Mouse (Mus musculus): Measurements from ENCODE around the gene Sdhd. TPM values are rescaled to one million over a fixed set of nuclear protein-coding genes. Genes with fewer than 3 reads are reported as not detected.
"Not testable (repeated sequence)": the region's sequence is repeated elsewhere in the genome, so short reads cannot be mapped to it uniquely, and the experiment has no call there.

Sdhd gene
- 89.9 to 129 TPM (median 106 TPM) in 3 replicates for total RNA-seq (2017)

GRCm38 (mm10) chr9:50603189-50603997 is at the start of gene Sdhd, which contains the start of gene Timm8b:
Sdhd (minus strand) TSS chr9:50603812.
Timm8b (plus strand) TSS chr9:50603910.
- ATAC-seq (replicated peaks; ENCODE audit: insufficient number of reproducible peaks, low FRiP score, low TSS enrichment, poor library complexity, severe bottlenecking) = peak; percentile 95

- no peak for ATAC-seq (replicated peaks; ENCODE audit: insufficient number of reproducible peaks, low FRiP score, low TSS enrichment, poor library complexity, severe bottlenecking)
Measured at GRCm38 (mm10) chr9:50650503-50650902, 46.9 kb upstream of the Sdhd start.

- ATAC-seq (replicated peaks; ENCODE audit: insufficient number of reproducible peaks, low FRiP score, low TSS enrichment, poor library complexity, severe bottlenecking) = no peak
Measured at GRCm38 (mm10) chr9:50646826-50647370, 43.3 kb upstream of the Sdhd start.

GRCm38 (mm10) chr9:50634270-50634669 is 30.7 kb upstream of the Sdhd start:
- ATAC-seq (replicated peaks; ENCODE audit: insufficient number of reproducible peaks, low FRiP score, low TSS enrichment, poor library complexity, severe bottlenecking) = no peak

GRCm38 (mm10) chr9:50633059-50633458 is 29.4 kb upstream of the Sdhd start:
- ATAC-seq (replicated peaks; ENCODE audit: insufficient number of reproducible peaks, low FRiP score, low TSS enrichment, poor library complexity, severe bottlenecking) = no peak

- ATAC-seq (replicated peaks; ENCODE audit: insufficient number of reproducible peaks, low FRiP score, low TSS enrichment, poor library complexity, severe bottlenecking) = no peak
Measured at GRCm38 (mm10) chr9:50632016-50632688, 28.5 kb upstream of the Sdhd start.

GRCm38 (mm10) chr9:50630903-50631302 is 27.3 kb upstream of the Sdhd start:
- ATAC-seq (replicated peaks; ENCODE audit: insufficient number of reproducible peaks, low FRiP score, low TSS enrichment, poor library complexity, severe bottlenecking) = not testable (repeated sequence)

GRCm38 (mm10) chr9:50617794-50618330 is 14.2 kb upstream of the Sdhd start:
- no peak for ATAC-seq (replicated peaks; ENCODE audit: insufficient number of reproducible peaks, low FRiP score, low TSS enrichment, poor library complexity, severe bottlenecking)

- peak; percentile 87 for ATAC-seq (replicated peaks; ENCODE audit: insufficient number of reproducible peaks, low FRiP score, low TSS enrichment, poor library complexity, severe bottlenecking)
Measured at GRCm38 (mm10) chr9:50616766-50617603, 13.4 kb upstream of the Sdhd start, which contains the start of the genes Pih1d2 and Nkapd1. Pih1d2 (plus strand) TSS chr9:50617321. Nkapd1 (minus strand) TSS chr9:50617464.

GRCm38 (mm10) chr9:50616161-50616560 is 12.5 kb upstream of the Sdhd start:
- no peak for ATAC-seq (replicated peaks; ENCODE audit: insufficient number of reproducible peaks, low FRiP score, low TSS enrichment, poor library complexity, severe bottlenecking)

- ATAC-seq (replicated peaks; ENCODE audit: insufficient number of reproducible peaks, low FRiP score, low TSS enrichment, poor library complexity, severe bottlenecking) = no peak
Measured at GRCm38 (mm10) chr9:50612115-50612514, 8.5 kb upstream of the Sdhd start.

DNA sequence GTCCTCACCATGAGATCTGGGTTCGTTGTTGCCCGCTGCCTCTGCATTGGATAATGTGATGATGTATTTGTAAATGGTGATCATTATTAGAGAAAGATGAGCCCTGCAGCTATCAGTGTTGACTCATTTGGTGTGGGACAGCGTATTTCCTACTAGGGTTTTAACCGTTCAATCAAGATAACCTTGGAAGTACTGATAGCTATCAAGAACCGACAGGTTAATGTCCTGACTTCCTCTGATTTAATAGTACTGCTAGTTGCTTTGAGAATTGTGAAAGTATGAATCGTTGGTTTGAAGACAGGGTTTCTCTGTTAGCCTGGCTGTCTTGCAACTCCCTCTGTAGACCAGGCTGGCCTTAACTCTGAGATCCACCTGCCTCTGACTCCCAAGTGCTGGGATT is 726 bp upstream of the Sdhd start:
- no peak for ATAC-seq (replicated peaks; ENCODE audit: insufficient number of reproducible peaks, low FRiP score, low TSS enrichment, poor library complexity, severe bottlenecking)

GRCm38 (mm10) chr9:50603998-50604324 is 349 bp upstream of the Sdhd start:
- no peak for ATAC-seq (replicated peaks; ENCODE audit: insufficient number of reproducible peaks, low FRiP score, low TSS enrichment, poor library complexity, severe bottlenecking)

DNA sequence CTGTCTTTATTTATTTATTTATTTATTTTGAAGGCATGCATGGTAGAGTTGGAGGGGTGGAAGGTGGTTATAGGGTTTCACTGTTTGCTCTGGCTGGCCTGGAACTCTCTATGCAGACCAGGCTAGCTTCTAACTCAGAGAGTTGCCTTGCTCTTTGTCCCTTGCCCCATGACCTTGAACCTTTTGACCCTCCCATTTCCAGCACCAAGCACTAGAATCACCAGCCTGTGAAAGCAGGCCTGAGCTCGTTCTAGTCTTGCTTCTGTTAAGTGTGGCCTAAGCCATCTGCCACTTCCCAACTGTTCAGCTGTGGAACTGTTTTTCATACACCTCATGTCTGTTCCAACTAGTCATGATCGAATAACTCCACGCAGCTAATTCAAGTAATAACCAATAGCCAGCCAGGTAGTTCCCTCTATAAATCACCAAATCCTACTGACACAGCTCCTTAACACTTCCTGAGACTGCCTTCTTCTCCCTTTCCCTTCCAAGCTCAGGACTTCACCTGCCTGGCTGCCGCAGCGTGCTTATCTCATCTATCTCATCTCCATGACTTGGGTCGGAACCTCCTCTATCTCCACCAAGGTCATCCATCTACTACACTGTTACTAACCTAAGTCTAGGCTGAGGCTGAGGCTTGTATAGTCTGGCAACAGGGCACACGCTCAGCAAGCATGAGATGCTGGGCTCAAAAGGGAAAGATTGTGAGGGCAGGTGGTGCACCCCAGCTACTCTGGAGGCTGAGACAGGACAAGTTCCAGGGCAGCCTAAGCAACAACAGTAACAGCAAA is 1.4 kb downstream of the Sdhd start:
- no peak for ATAC-seq (replicated peaks; ENCODE audit: insufficient number of reproducible peaks, low FRiP score, low TSS enrichment, poor library complexity, severe bottlenecking)

DNA sequence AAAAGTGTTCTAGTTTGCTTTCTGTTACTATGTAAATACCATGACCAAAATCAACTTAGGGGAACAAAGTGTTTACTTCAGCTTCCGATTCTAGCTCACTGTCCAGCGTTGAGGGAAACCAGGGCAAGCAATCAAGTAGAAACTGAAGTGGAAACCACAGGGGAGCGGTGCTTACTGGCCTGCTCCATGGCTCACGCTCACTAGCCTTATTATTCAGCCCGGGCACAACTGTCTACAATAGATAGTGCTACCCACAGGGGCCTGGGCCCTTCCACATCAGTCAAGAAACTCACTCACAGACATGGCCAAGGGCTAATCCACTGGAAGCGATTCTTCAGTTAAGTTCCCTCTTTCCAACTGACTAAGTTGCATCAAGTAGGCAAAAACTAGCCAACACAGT is 2.1 kb downstream of the Sdhd start:
- ATAC-seq (replicated peaks; ENCODE audit: insufficient number of reproducible peaks, low FRiP score, low TSS enrichment, poor library complexity, severe bottlenecking) = no peak

DNA sequence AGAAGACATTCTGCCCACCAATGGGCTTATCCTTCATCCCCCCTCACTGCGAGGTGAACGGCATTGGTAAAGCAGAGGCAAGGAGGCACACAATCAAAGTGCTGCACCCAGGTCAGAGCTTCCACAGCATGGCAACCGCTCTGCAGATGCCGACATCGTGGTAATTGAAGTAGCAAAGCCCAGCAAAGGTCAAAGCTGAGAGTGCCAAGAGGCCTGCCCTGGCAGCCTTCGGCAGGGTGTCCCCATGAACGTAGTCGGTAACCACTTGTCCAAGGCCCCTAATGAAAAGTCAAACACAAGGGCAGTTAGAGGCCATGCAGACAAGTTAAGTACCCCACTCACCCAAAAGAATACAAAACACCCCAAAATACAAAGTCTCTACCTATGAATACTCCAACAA is 6.6 kb downstream of the Sdhd start:
- ATAC-seq (replicated peaks; ENCODE audit: insufficient number of reproducible peaks, low FRiP score, low TSS enrichment, poor library complexity, severe bottlenecking) = no peak

DNA sequence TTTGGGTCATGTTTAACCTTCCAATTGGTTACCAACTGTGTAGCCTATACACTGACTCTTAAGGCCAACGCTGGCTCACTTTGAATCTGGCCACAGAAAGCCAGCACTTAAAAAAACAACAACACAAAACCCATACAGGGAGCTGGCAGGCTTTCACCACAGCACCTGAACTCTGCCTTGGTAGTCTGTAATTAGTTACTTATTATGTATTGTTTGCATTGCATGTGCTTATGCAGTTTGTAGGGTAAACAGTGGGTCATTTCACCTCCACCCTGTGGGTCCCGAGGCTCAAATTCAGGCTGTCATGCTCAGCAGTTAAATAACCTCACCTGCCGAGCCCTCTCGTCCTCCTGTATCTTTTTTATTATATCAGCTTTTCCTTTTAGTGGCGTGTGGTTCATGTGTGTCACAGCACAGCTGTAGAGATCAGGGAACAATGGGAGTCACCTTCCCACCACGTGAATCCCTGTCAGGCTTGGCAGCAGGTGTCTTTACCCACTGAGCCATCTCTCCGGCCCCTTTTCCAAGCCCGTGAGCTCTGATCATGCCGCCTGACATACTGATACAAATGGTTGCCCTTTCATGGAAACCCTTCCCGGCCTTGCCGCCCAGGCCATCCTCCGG is 8.7 kb downstream of the Sdhd start:
- no peak for ATAC-seq (replicated peaks; ENCODE audit: insufficient number of reproducible peaks, low FRiP score, low TSS enrichment, poor library complexity, severe bottlenecking)

- no peak for ATAC-seq (replicated peaks; ENCODE audit: insufficient number of reproducible peaks, low FRiP score, low TSS enrichment, poor library complexity, severe bottlenecking)
Measured at GRCm38 (mm10) chr9:50593544-50593943, 10.1 kb downstream of the Sdhd start.
